12 mouse cellular contexts compared by ENCODE assay signal in the genomic region with DNA sequence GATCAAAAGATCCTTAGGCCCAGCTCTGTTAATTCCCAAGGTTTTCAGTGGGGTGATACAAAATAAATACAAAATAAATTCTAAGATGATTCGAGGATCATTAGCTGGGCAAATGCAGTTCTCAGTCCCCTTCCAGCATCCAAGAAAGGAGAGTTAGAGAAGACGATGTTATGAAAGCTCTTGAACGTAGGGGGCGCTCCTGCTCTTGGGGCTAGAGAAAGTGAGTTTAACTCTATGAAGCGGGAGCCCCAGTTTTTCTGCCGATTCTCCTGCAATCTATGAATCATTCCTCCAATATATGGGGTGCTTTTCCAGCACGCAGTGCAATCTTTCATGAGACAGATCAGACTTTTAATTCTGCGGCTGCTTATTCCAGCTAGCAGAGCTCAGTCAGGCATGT.
DNase-seq lines count a peak whose midpoint lies in the region; ATAC-seq and TF ChIP-seq lines count a peak whose summit lies in the region.
"Had no signal": no experiment of that assay in that cellular context is flagged by ENCODE, and none has a peak within 500 bp of the region (broad histone marks: within the 10 kb centered on the region; RNA-seq: fewer than 3 reads in every experiment).

No protein-coding gene starts in this region.

- no peaks in the 10 kb centered on the region for H3K36me3 ChIP-seq in stomach, postnatal 0 days (ENCODE audit: control insufficient read depth, insufficient read depth, low read length)
- H3K36me3 ChIP-seq: forebrain, embryonic 10.5 days; heart, embryonic 13.5 days had no signal

- no peak for ATAC-seq in stomach, postnatal 0 days (ENCODE audit: low FRiP score, low TSS enrichment)

- H3K9me3 ChIP-seq in stomach, postnatal 0 days (ENCODE audit: control insufficient read depth, low read length), result no peaks in the 10 kb centered on the region
- H3K9me3 ChIP-seq: forebrain, embryonic 10.5 days; heart, embryonic 13.5 days had no signal

- H3K4me2 ChIP-seq in stomach, postnatal 0 days (replicated peaks; ENCODE audit: low read depth), result no peak overlapping the region
- H3K4me2 ChIP-seq: heart, embryonic 13.5 days had no signal

- TF ChIP-seq CTCF in stomach, postnatal 0 days (IDR thresholded peaks at IDR 0.05; ENCODE audit: low read depth), result peak; percentile 52

- intact Hi-C loops in left cerebral cortex, postnatal 4 days (cut with DNase I), result no loop called here

- 55% methylated on average over 8 of the region's 8 CpGs for WGBS in stomach, postnatal 0 days

- no peaks in the 10 kb centered on the region for H3K27me3 ChIP-seq in stomach, postnatal 0 days (ENCODE audit: control insufficient read depth, insufficient read depth, low read length)
- H3K27me3 ChIP-seq: heart, embryonic 13.5 days had no signal

- no peak overlapping the region for H3K27ac ChIP-seq in stomach, postnatal 0 days (replicated peaks)
- H3K27ac ChIP-seq: forebrain, embryonic 10.5 days; heart, embryonic 13.5 days; liver, embryonic 14.5 days had no signal

- DNase-seq in embryo, embryonic 10.5 days (ENCODE audit: low spot score), result peak; percentile 15
- no peak for DNase-seq in embryo, embryonic 9.5 days (ENCODE audit: extremely low spot score)
- DNase-seq in left cerebral cortex, postnatal 4 days, result peak; percentile 2
- no peak for DNase-seq in left cerebral cortex, adult 9 months (ENCODE audit: low spot score in 2 of 2)
- peak; percentile 24 for DNase-seq in ES-CJ7 (ENCODE audit: low read depth, low spot score)
- no peak for DNase-seq in stomach, postnatal 0 days (ENCODE audit: low spot score)
- no peak for DNase-seq in spleen, adult 18-20 months
- no peak for DNase-seq in urinary bladder, adult 2 months (ENCODE audit: low spot score)

- TF ChIP-seq EP300 in stomach, postnatal 0 days (optimal IDR thresholded peaks at IDR 0.05), result no peak

- H3K9ac ChIP-seq in stomach, postnatal 0 days (ENCODE audit: low read length), result no peak overlapping the region
- H3K9ac ChIP-seq: heart, embryonic 13.5 days; liver, embryonic 14.5 days had no signal

- H3K4me3 ChIP-seq in stomach, postnatal 0 days (ENCODE audit: low read depth, low read length), result no peak overlapping the region
- H3K4me3 ChIP-seq: forebrain, embryonic 10.5 days; heart, embryonic 13.5 days; myocyte had no signal

- no peaks in the 10 kb centered on the region for H3K4me1 ChIP-seq in stomach, postnatal 0 days (replicated peaks; ENCODE audit: control insufficient read depth, insufficient read depth)
- H3K4me1 ChIP-seq: forebrain, embryonic 10.5 days; heart, embryonic 13.5 days had no signal

Comparison
In these comparisons a context has a peak if more than half of its experiments do, and no peak if none do; other contexts are left out.
1. DNase-seq: peak in embryo, embryonic 10.5 days (single experiment), left cerebral cortex, postnatal 4 days (single experiment) and ES-CJ7 (single experiment); none in embryo, embryonic 9.5 days (single experiment), left cerebral cortex, adult 9 months (0 of 2), stomach, postnatal 0 days (single experiment), spleen, adult 18-20 months (0 of 2) and urinary bladder, adult 2 months (single experiment).